Mouse (Mus musculus) megakaryocyte-erythroid progenitor cell, adult 5-6 weeks (primary cell): Measurements from ENCODE around the gene Kif22. TPM values are rescaled to one million over a fixed set of nuclear protein-coding genes. Genes with fewer than 3 reads are reported as not detected.

Experiments
- ATAC-seq: replicated peaks from 2 replicates; pipeline ENCODE4 v1.8.0; 2016; ENCODE audit warnings: mild to moderate bottlenecking, inconsistent platforms; ENCODE audit not compliant: severe bottlenecking, poor library complexity, low FRiP score, low TSS enrichment
- total RNA-seq, 2 experiments: library from RNA; stranded (forward) in 1 of 2; stranded (reverse) in 1 of 2; fragments of 200-1000, 215-1000 nt in 1 of 2; fragments of >200 nt in 1 of 2; fragmentation: Nextera tagmentation in 1 of 2; gene quantifications; 2 replicates each; pipeline ENCODE4 v1.2.3; 2014 to 2017

The Kif22 gene
- total RNA-seq, 2 experiments from 2014 or later: 56.1 to 120 TPM

GRCm38 (mm10) chr7:127004122-127004875, 38.0 kb downstream of the Kif22 start:
- no peak for ATAC-seq

DNA sequence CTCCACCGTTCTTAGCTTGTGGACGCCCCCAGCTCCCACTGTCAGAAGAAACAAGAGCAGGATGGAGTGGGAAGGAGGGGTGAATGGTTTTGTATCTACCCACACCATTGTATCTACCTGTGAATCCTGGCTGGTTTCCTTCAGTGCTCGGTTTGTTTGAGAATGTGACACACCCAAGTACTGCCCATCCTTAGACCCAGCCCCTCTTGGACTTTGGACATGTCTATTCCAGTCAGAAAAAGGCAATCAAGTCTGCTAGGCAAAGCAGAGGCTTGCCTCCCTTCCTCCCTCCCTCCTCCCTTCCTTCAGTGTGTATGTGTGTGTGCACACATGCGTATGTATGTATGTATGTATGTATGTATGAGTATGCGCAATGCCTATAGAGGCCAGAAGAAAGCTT, 38.7 kb downstream of the Kif22 start:
- ATAC-seq: no peak

- ATAC-seq: no peak
These were observed 42.7 kb downstream of the Kif22 start for GRCm38 (mm10) chr7:126999568-126999967.

- ATAC-seq: no peak
These were observed 45.8 kb downstream of the Kif22 start for GRCm38 (mm10) chr7:126996449-126996848.

DNA sequence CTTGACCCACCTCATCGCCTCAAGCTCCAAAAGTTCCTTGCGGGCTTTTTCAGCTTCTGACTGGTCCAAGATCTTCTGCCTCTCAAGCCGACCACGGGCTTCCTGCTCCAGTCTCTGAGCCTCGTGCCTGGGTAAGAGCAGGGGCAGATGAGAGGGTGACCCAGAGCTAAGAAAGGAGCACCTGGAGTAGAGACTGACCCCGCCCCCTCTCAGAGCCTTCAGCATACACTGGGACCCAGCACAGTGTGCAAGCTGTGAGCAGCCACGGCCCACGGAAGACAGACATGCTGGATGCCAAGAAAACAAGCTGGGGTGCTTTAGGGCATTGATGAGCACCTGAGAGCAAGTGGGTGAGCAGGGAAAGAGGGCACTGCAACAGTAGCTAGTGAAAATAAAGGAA, 53.5 kb downstream of the Kif22 start:
- ATAC-seq: no peak

GRCm38 (mm10) chr7:126986319-126986718, 56.0 kb downstream of the Kif22 start:
- 0 out of 2 replicates have a peak, but pooled peaks have one; percentile 47 for ATAC-seq

DNA sequence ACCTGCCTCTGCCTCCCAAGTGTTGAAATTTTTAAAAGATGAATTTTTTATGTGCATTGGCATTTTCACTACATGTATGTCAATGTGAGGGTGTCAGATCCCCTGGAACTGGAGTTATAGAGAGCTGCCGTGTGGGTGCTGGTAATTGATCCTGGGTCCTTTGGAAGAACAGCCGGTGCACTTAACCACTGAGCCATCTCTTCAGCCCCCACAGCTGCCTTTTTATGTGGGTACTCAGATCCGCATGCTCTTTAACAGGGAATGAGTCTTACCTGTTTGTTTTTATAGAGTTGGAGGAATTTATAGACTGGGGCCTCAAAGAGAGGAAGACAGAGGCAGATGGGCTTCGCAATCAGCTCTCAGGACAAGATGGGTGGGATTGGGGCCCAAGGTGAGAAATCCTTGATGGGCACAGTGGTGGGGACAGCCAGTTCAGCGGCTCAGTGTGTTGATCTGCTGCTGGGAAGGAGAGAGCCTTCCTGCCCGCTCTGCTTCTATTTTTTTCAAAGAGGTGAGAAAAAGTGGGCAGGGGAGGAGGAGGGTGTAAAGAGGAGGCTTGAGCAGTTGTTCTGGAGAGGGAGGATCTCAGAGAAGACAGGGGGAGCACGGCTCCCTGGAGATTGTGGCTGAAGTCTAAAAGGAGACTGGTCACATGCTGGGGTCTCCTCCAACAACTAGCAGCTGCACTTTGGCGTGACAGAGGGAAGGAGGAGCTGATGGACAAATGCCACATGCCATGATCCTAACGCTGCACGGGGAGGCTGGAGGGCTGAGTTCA, 57.4 kb downstream of the Kif22 start:
- ATAC-seq: no peak

DNA sequence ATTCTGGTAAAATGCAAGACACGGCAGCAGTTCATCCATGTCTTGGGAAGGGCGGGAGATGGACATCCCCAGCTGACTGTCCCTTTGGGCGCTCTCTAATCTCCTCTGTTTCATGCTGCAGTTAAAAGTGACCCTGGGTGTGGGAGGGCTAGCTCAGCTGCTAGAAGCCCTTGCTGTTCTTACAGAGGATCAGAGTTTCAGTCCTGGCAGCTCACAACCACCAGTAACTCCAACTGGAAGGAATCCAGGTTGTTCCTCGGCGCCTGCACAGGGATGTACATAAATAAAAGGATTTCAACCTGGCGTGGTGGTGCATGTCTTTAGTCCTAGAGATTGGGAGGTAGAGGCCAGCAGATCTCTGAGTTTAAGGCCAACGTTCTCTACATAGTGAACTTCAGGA, 59.2 kb downstream of the Kif22 start:
- no peak for ATAC-seq

- ATAC-seq: no peak
These were observed 60.2 kb downstream of the Kif22 start for GRCm38 (mm10) chr7:126982054-126982453.

GRCm38 (mm10) chr7:126981601-126982000, 60.7 kb downstream of the Kif22 start:
- ATAC-seq: no peak

DNA sequence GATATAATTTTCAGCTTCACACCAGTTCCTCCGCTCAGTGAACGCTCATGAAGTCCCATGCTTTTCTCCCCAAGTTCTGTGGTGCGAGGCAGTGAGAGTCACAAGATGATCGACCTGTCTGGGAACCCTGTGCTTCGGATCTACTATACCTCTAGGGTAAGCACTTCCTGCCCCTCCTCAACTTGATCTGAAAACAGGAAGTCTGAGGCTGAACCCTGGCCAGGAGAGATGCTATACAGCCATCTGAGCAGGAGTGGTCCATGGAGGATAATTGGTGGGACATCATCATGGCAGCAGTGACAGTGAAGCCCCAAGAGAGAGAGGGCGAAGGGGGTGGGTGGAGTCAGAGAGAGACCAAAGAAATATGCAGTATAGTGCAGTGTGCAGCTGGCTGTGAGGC, 63.4 kb downstream of the Kif22 start:
- ATAC-seq: no peak

Other genes starting within 250 kb of the Kif22 start
Only the 30 nearest of the 31 such genes appear.
- 0.61 TPM in 1 of 2 replicates, not detected in the other for gene Fam57b, start 244.8 kb downstream of the Kif22 start, total RNA-seq (2014; fragmentation: Nextera tagmentation)
- 0.42 TPM in 1 of 2 replicates, not detected in the other for gene Fam57b, start 244.8 kb downstream of the Kif22 start, total RNA-seq (2017)
- gene 4930451I11Rik, start 210.8 kb downstream of the Kif22 start, total RNA-seq (2014; fragmentation: Nextera tagmentation): not detected in 2 replicates
- not detected in 2 replicates for gene 4930451I11Rik, start 210.8 kb downstream of the Kif22 start, total RNA-seq (2017)
- gene Doc2a, start 195.1 kb downstream of the Kif22 start, total RNA-seq (2014; fragmentation: Nextera tagmentation): not detected in 2 replicates
- gene Doc2a, start 195.1 kb downstream of the Kif22 start, total RNA-seq (2017): not detected in 2 replicates
- gene Hirip3, start 180.5 kb downstream of the Kif22 start, total RNA-seq (2014; fragmentation: Nextera tagmentation): 51.6 and 123 TPM in 2 replicates
- 327 and 333 TPM in 2 replicates for gene Hirip3, start 180.5 kb downstream of the Kif22 start, total RNA-seq (2017)
- 124 and 132 TPM in 2 replicates for gene Ino80e, start 180.1 kb downstream of the Kif22 start, total RNA-seq (2014; fragmentation: Nextera tagmentation)
- gene Ino80e, start 180.1 kb downstream of the Kif22 start, total RNA-seq (2017): 29.4 and 45.6 TPM in 2 replicates
- 36.1 and 44.2 TPM in 2 replicates for gene Taok2, start 157.8 kb downstream of the Kif22 start, total RNA-seq (2014; fragmentation: Nextera tagmentation)
- gene Taok2, start 157.8 kb downstream of the Kif22 start, total RNA-seq (2017): 22.1 and 25.1 TPM in 2 replicates
- gene Tmem219, start 119.6 kb downstream of the Kif22 start, total RNA-seq (2014; fragmentation: Nextera tagmentation): 22.0 and 27.2 TPM in 2 replicates
- 9.2 and 17.9 TPM in 2 replicates for gene Tmem219, start 119.6 kb downstream of the Kif22 start, total RNA-seq (2017)
- gene Kctd13, start 113.6 kb downstream of the Kif22 start, total RNA-seq (2014; fragmentation: Nextera tagmentation): 14.0 and 18.6 TPM in 2 replicates
- 9.0 and 22.1 TPM in 2 replicates for gene Kctd13, start 113.6 kb downstream of the Kif22 start, total RNA-seq (2017)
- gene Asphd1, start 92.9 kb downstream of the Kif22 start, total RNA-seq (2014; fragmentation: Nextera tagmentation): not detected in 2 replicates
- gene Asphd1, start 92.9 kb downstream of the Kif22 start, total RNA-seq (2017): not detected in 2 replicates
- 3.2 and 4.4 TPM in 2 replicates for gene Sez6l2, start 91.9 kb downstream of the Kif22 start, total RNA-seq (2014; fragmentation: Nextera tagmentation)
- gene Sez6l2, start 91.9 kb downstream of the Kif22 start, total RNA-seq (2017): 0.76 TPM in 1 of 2 replicates, not detected in the other
- 61.3 and 70.2 TPM in 2 replicates for gene Cdipt, start 66.6 kb downstream of the Kif22 start, total RNA-seq (2014; fragmentation: Nextera tagmentation)
- gene Cdipt, start 66.6 kb downstream of the Kif22 start, total RNA-seq (2017): 31.8 and 49.8 TPM in 2 replicates
- not detected in 2 replicates for gene Cdiptos, start 66.4 kb downstream of the Kif22 start, total RNA-seq (2014; fragmentation: Nextera tagmentation)
- gene Cdiptos, start 66.4 kb downstream of the Kif22 start, total RNA-seq (2017): 0.23 TPM in 1 of 2 replicates, not detected in the other
- gene Mvp, start 27.9 kb downstream of the Kif22 start, total RNA-seq (2014; fragmentation: Nextera tagmentation): 5.6 and 7.9 TPM in 2 replicates
- gene Mvp, start 27.9 kb downstream of the Kif22 start, total RNA-seq (2017): 13.5 and 19.7 TPM in 2 replicates
- gene Pagr1b, start 26.0 kb downstream of the Kif22 start, total RNA-seq (2014; fragmentation: Nextera tagmentation): 0.66 TPM in 1 of 2 replicates, not detected in the other
- 4.5 and 8.7 TPM in 2 replicates for gene Pagr1b, start 26.0 kb downstream of the Kif22 start, total RNA-seq (2017)
- gene Pagr1a, start 25.1 kb downstream of the Kif22 start, total RNA-seq (2014; fragmentation: Nextera tagmentation): 62.5 and 66.9 TPM in 2 replicates
- 24.5 TPM in 1 of 2 replicates, not detected in the other for gene Pagr1a, start 25.1 kb downstream of the Kif22 start, total RNA-seq (2017)
- gene Gm42742, start 21.4 kb downstream of the Kif22 start, total RNA-seq (2014; fragmentation: Nextera tagmentation): 0.47 and 3.3 TPM in 2 replicates
- gene Gm42742, start 21.4 kb downstream of the Kif22 start, total RNA-seq (2017): 22.6 TPM in 1 of 2 replicates, not detected in the other
- gene Prrt2, start 21.3 kb downstream of the Kif22 start, total RNA-seq (2014; fragmentation: Nextera tagmentation): 0.74 and 2.0 TPM in 2 replicates
- 0.80 and 2.3 TPM in 2 replicates for gene Prrt2, start 21.3 kb downstream of the Kif22 start, total RNA-seq (2017)
- 256 and 270 TPM in 2 replicates for gene Maz, start 15.4 kb downstream of the Kif22 start, total RNA-seq (2014; fragmentation: Nextera tagmentation)
- 54.2 and 70.0 TPM in 2 replicates for gene Maz, start 15.4 kb downstream of the Kif22 start, total RNA-seq (2017)
- 61.9 and 97.7 TPM in 2 replicates for gene Zg16, start 44.9 kb upstream of the Kif22 start, total RNA-seq (2014; fragmentation: Nextera tagmentation)
- 27.8 and 47.2 TPM in 2 replicates for gene Zg16, start 44.9 kb upstream of the Kif22 start, total RNA-seq (2017)
- 17.6 and 18.5 TPM in 2 replicates for gene AI467606, start 48.9 kb upstream of the Kif22 start, total RNA-seq (2014; fragmentation: Nextera tagmentation)
- 14.2 and 17.9 TPM in 2 replicates for gene AI467606, start 48.9 kb upstream of the Kif22 start, total RNA-seq (2017)
- 4.4 and 8.2 TPM in 2 replicates for gene Qprt, start 79.8 kb upstream of the Kif22 start, total RNA-seq (2014; fragmentation: Nextera tagmentation)
- 1.7 and 5.3 TPM in 2 replicates for gene Qprt, start 79.8 kb upstream of the Kif22 start, total RNA-seq (2017)
- 134 and 142 TPM in 2 replicates for gene Spn, start 95.4 kb upstream of the Kif22 start, total RNA-seq (2014; fragmentation: Nextera tagmentation)
- gene Spn, start 95.4 kb upstream of the Kif22 start, total RNA-seq (2017): 294 and 351 TPM in 2 replicates
- gene Cd2bp2, start 153.6 kb upstream of the Kif22 start, total RNA-seq (2014; fragmentation: Nextera tagmentation): 49.6 and 54.8 TPM in 2 replicates
- 51.8 and 63.3 TPM in 2 replicates for gene Cd2bp2, start 153.6 kb upstream of the Kif22 start, total RNA-seq (2017)
- gene Tbc1d10b, start 166.0 kb upstream of the Kif22 start, total RNA-seq (2014; fragmentation: Nextera tagmentation): 25.5 and 35.8 TPM in 2 replicates
- gene Tbc1d10b, start 166.0 kb upstream of the Kif22 start, total RNA-seq (2017): 23.9 and 41.0 TPM in 2 replicates
- 36.1 and 48.6 TPM in 2 replicates for gene Mylpf, start 166.4 kb upstream of the Kif22 start, total RNA-seq (2014; fragmentation: Nextera tagmentation)
- 22.2 and 30.8 TPM in 2 replicates for gene Mylpf, start 166.4 kb upstream of the Kif22 start, total RNA-seq (2017)
- 17.0 and 18.3 TPM in 2 replicates for gene Zfp553, start 190.6 kb upstream of the Kif22 start, total RNA-seq (2014; fragmentation: Nextera tagmentation)
- gene Zfp553, start 190.6 kb upstream of the Kif22 start, total RNA-seq (2017): 22.7 and 31.7 TPM in 2 replicates
- gene Sept1, start 190.7 kb upstream of the Kif22 start, total RNA-seq (2014; fragmentation: Nextera tagmentation): 41.3 and 47.7 TPM in 2 replicates
- gene Sept1, start 190.7 kb upstream of the Kif22 start, total RNA-seq (2017): 24.8 and 25.5 TPM in 2 replicates
- gene Zfp771, start 201.8 kb upstream of the Kif22 start, total RNA-seq (2014; fragmentation: Nextera tagmentation): 15.1 and 16.6 TPM in 2 replicates
- gene Zfp771, start 201.8 kb upstream of the Kif22 start, total RNA-seq (2017): 13.6 and 14.1 TPM in 2 replicates
- 61.0 and 138 TPM in 2 replicates for gene Dctpp1, start 218.2 kb upstream of the Kif22 start, total RNA-seq (2014; fragmentation: Nextera tagmentation)
- gene Dctpp1, start 218.2 kb upstream of the Kif22 start, total RNA-seq (2017): 44.5 and 48.2 TPM in 2 replicates
- 61.7 and 74.2 TPM in 2 replicates for gene Sephs2, start 231.6 kb upstream of the Kif22 start, total RNA-seq (2014; fragmentation: Nextera tagmentation)
- 115 and 130 TPM in 2 replicates for gene Sephs2, start 231.6 kb upstream of the Kif22 start, total RNA-seq (2017)